8 mouse cellular contexts compared by ENCODE assay signal in genomic region chr13:9763828-9764645, GRCm38 (mm10). TPM values are rescaled to one million over a fixed set of nuclear protein-coding genes. Genes with fewer than 3 reads are reported as not detected.
DNase-seq lines count a peak whose midpoint lies in the region; ATAC-seq and TF ChIP-seq lines count a peak whose summit lies in the region.

No protein-coding gene starts in this region.

- DNase-seq in ES-E14 (ENCODE audit: low read depth, low spot score) = peak; percentile 29
- peak; percentile 72 for DNase-seq in cerebellum, adult 11-12 months
- DNase-seq in heart, postnatal 36 days = peak; percentile 70 to 82
- DNase-seq in layer of hippocampus, adult 9-11 months = peak; percentile 54
- DNase-seq in lung, postnatal 10 days = peak; percentile 82
- DNase-seq in ovary, postnatal 36 days (ENCODE audit: low spot score) = peak; percentile 79
- DNase-seq in thymus, postnatal 25 days = peak; percentile 82

- H3K9me3 ChIP-seq in ES-E14 (ENCODE audit: control insufficient read depth, insufficient read depth, low read depth, low read length) = no peaks in the 10 kb centered on the region
- no peaks in the 10 kb centered on the region for H3K9me3 ChIP-seq in forebrain, embryonic 15.5 days

- H3K27ac ChIP-seq in ES-E14 (ENCODE audit: insufficient read depth, low read depth, low read length, poor library complexity, severe bottlenecking) = no peak overlapping the region; the same call in 1 of the 2 replicates
- H3K27ac ChIP-seq in forebrain, embryonic 15.5 days (replicated peaks) = peak overlapping the region; percentile 99

- ATAC-seq in forebrain, embryonic 15.5 days (replicated peaks) = peak; percentile 77

- H3K36me3 ChIP-seq in ES-E14 (ENCODE audit: control insufficient read depth, insufficient read depth, low read length, poor library complexity, severe bottlenecking) = no peaks in the 10 kb centered on the region
- no peaks in the 10 kb centered on the region for H3K36me3 ChIP-seq in forebrain, embryonic 15.5 days

- H3K4me1 ChIP-seq in ES-E14 (ENCODE audit: control insufficient read depth in 2 of 2, insufficient read depth in 2 of 2, low read length in 2 of 2, poor library complexity in 1 of 2) = peaks cover 0 to 8% of the 10 kb centered on the region in 2 experiments; a peak in 2 of 4 replicates
- peaks cover 44% of the 10 kb centered on the region for H3K4me1 ChIP-seq in forebrain, embryonic 15.5 days

- intact Hi-C loops in heart, postnatal 36 days (cut with DNase I) = loop anchor here (5.0 to 10.0 kb wide), 3 partner anchors 62 to 769 kb away; partner anchors contain the start of genes Dip2c and Gtpbp4

- H3K4me3 ChIP-seq in ES-E14 (ENCODE audit: insufficient read depth in 1 of 2, low read depth in 1 of 2, low read length in 2 of 2, poor library complexity in 1 of 2, severe bottlenecking in 1 of 2) = peak overlapping the region; percentile 92 to 93
- H3K4me3 ChIP-seq in forebrain, embryonic 15.5 days = peak overlapping the region; percentile 97

- no peaks in the 10 kb centered on the region for H3K27me3 ChIP-seq in forebrain, embryonic 15.5 days

- H3K4me2 ChIP-seq in forebrain, embryonic 15.5 days (replicated peaks) = peak overlapping the region; percentile 49

- in situ Hi-C loops in ES-E14 (cut with MboI; ENCODE audit: low sequenced_read_pairs in 2 of 2, unreplicated experiment in 2 of 2) = no loop called here

- peak overlapping the region; percentile 96 for H3K9ac ChIP-seq in ES-E14 (ENCODE audit: insufficient read depth, low read depth, low read length, poor library complexity, severe bottlenecking)
- peak overlapping the region; percentile 96 for H3K9ac ChIP-seq in forebrain, embryonic 15.5 days (replicated peaks)

- under 1% methylated on average over 39 of the region's 111 CpGs for WGBS in forebrain, embryonic 15.5 days

TF ChIP-seq in ES-E14, 5 proteins besides CTCF, POLR2A, EP300 and RAD21:
- no peak for TF ChIP-seq ZC3H11A (IDR thresholded peaks at IDR 0.05; ENCODE audit: borderline replicate concordance, low read depth, low read length)
- peak; percentile 74; the same call in 1 of the 2 replicates for TF ChIP-seq ZNF384 (IDR thresholded peaks at IDR 0.05; ENCODE audit: low read depth, low read length)

RNA-seq across cellular contexts. Expression of gene Zmynd11, which starts 1.1 kb away (rescaled TPM):
- 24.3 and 29.8 TPM in 2 replicates for total RNA-seq in ES-E14 (2012; rRNA removed)
- 179 and 187 TPM in 2 replicates for polyA plus RNA-seq in forebrain, embryonic 15.5 days (2015; fragmentation: Nextera tagmentation; extraction: Ambion mirVana)
- 100 to 1,000 TPM; 122 to 126 TPM for total RNA-seq in heart, postnatal 36 days (2021)

Comparison
In these comparisons a context has a peak if more than half of its experiments do, and no peak if none do; other contexts are left out.
1. DNase-seq: peak in every context shown above with its lines; median percentile 82 in lung, postnatal 10 days; 82 in thymus, postnatal 25 days; 79 in ovary, postnatal 36 days; 76 in heart, postnatal 36 days; 72 in cerebellum, adult 11-12 months; 54 in layer of hippocampus, adult 9-11 months; 29 in ES-E14.